ENCODE assay signal across 26 mouse cellular contexts in the genomic region with DNA sequence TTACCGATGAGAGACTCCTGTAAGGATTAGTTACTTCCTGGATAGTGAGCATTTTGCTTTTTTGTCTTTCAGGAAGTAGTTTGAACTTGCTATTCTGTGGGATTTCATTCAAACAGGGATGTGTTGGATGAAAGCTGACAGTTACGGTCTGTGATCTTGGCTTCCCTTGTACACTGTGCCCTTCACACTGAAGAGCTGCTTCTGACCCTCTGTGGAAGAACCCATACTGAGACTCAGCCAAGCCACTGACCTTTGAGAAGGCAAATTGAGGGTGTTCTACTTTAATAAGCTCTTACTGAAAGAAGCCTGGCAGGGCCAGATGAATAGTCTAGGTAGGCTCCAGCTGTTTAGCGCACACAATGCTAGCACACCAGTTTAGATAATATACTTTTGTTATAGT.
DNase-seq lines count a peak whose midpoint lies in the region; ATAC-seq lines count a peak whose summit lies in the region.
"Had no signal": no experiment of that assay in that cellular context is flagged by ENCODE, and none has a peak within 500 bp of the region (broad histone marks: within the 10 kb centered on the region; RNA-seq: fewer than 3 reads in every experiment).

No protein-coding gene starts in this region.

- WGBS in forebrain, embryonic 13.5 days = 40% methylated on average over 3 of the region's 3 CpGs
- 40% methylated on average over 3 of the region's 3 CpGs for WGBS in forebrain, embryonic 12.5 days
- WGBS in midbrain, embryonic 13.5 days = 52% methylated on average over 3 of the region's 3 CpGs
- WGBS in midbrain, embryonic 10.5 days = 77% methylated on average over 3 of the region's 3 CpGs

- no peaks in the 10 kb centered on the region for H3K9me3 ChIP-seq in forebrain, embryonic 13.5 days (replicated peaks)
- no peaks in the 10 kb centered on the region for H3K9me3 ChIP-seq in forebrain, embryonic 12.5 days
- no peaks in the 10 kb centered on the region for H3K9me3 ChIP-seq in midbrain, embryonic 13.5 days
- H3K9me3 ChIP-seq in midbrain, embryonic 10.5 days (replicated peaks) = no peaks in the 10 kb centered on the region
- H3K9me3 ChIP-seq: embryonic facial prominence, embryonic 12.5 days; embryonic facial prominence, embryonic 15.5 days; hindbrain, embryonic 10.5 days; hindbrain, embryonic 13.5 days; intestine, embryonic 15.5 days had no signal

- peak; percentile 86; the same call in 1 of the 2 replicates for ATAC-seq in forebrain, embryonic 13.5 days
- no peak for ATAC-seq in forebrain, embryonic 12.5 days (ENCODE audit: low FRiP score)
- ATAC-seq in midbrain, embryonic 13.5 days = peak; percentile 60; the same call in 1 of the 2 replicates
- ATAC-seq: CD4-positive, CD25-positive, alpha-beta regulatory T cell, adult 4 months; forebrain, postnatal 0 days; hindbrain, embryonic 16.5 days; intestine, embryonic 15.5 days had no signal

- no peak overlapping the region for H3K27ac ChIP-seq in forebrain, embryonic 13.5 days
- no peak overlapping the region for H3K27ac ChIP-seq in forebrain, embryonic 12.5 days
- no peak overlapping the region for H3K27ac ChIP-seq in midbrain, embryonic 13.5 days
- H3K27ac ChIP-seq in midbrain, embryonic 10.5 days (replicated peaks) = no peak overlapping the region
- H3K27ac ChIP-seq: embryonic facial prominence, embryonic 12.5 days; embryonic facial prominence, embryonic 15.5 days; gastrocnemius, adult 2 months; hindbrain, embryonic 10.5 days; hindbrain, embryonic 13.5 days; intestine, embryonic 15.5 days had no signal

- no peaks in the 10 kb centered on the region for H3K4me1 ChIP-seq in forebrain, embryonic 13.5 days
- no peaks in the 10 kb centered on the region for H3K4me1 ChIP-seq in forebrain, embryonic 12.5 days
- no peaks in the 10 kb centered on the region for H3K4me1 ChIP-seq in midbrain, embryonic 13.5 days (replicated peaks)
- no peaks in the 10 kb centered on the region for H3K4me1 ChIP-seq in midbrain, embryonic 10.5 days
- H3K4me1 ChIP-seq: embryonic facial prominence, embryonic 12.5 days; embryonic facial prominence, embryonic 15.5 days; hindbrain, embryonic 10.5 days; hindbrain, embryonic 13.5 days; intestine, embryonic 15.5 days had no signal

- intact Hi-C loops in heart, postnatal 25 days (cut with DNase I) = no loop called here

- no peak overlapping the region for H3K4me3 ChIP-seq in forebrain, embryonic 13.5 days
- H3K4me3 ChIP-seq in forebrain, embryonic 12.5 days (replicated peaks) = no peak overlapping the region
- no peak overlapping the region for H3K4me3 ChIP-seq in midbrain, embryonic 13.5 days (replicated peaks)
- no peak overlapping the region for H3K4me3 ChIP-seq in midbrain, embryonic 10.5 days
- H3K4me3 ChIP-seq: embryonic facial prominence, embryonic 12.5 days; embryonic facial prominence, embryonic 15.5 days; gastrocnemius, adult 2 months; hindbrain, embryonic 10.5 days; hindbrain, embryonic 13.5 days; intestine, embryonic 15.5 days had no signal

- no peak overlapping the region for H3K9ac ChIP-seq in forebrain, embryonic 13.5 days
- no peak overlapping the region for H3K9ac ChIP-seq in forebrain, embryonic 12.5 days
- no peak overlapping the region for H3K9ac ChIP-seq in midbrain, embryonic 13.5 days (replicated peaks)
- H3K9ac ChIP-seq: embryonic facial prominence, embryonic 12.5 days; embryonic facial prominence, embryonic 15.5 days; forebrain, postnatal 0 days; hindbrain, embryonic 13.5 days; intestine, embryonic 15.5 days had no signal

- H3K4me2 ChIP-seq in forebrain, embryonic 13.5 days = no peak overlapping the region
- no peak overlapping the region for H3K4me2 ChIP-seq in forebrain, embryonic 12.5 days
- no peak overlapping the region for H3K4me2 ChIP-seq in midbrain, embryonic 13.5 days (replicated peaks)
- H3K4me2 ChIP-seq: embryonic facial prominence, embryonic 12.5 days; embryonic facial prominence, embryonic 15.5 days; heart, embryonic 11.5 days; hindbrain, embryonic 13.5 days; intestine, embryonic 15.5 days had no signal

- no peaks in the 10 kb centered on the region for H3K36me3 ChIP-seq in forebrain, embryonic 13.5 days (ENCODE audit: poor library complexity, severe bottlenecking)
- no peaks in the 10 kb centered on the region for H3K36me3 ChIP-seq in forebrain, embryonic 12.5 days (replicated peaks)
- H3K36me3 ChIP-seq in midbrain, embryonic 13.5 days = no peaks in the 10 kb centered on the region
- no peaks in the 10 kb centered on the region for H3K36me3 ChIP-seq in midbrain, embryonic 10.5 days
- H3K36me3 ChIP-seq: embryonic facial prominence, embryonic 12.5 days; embryonic facial prominence, embryonic 15.5 days; hindbrain, embryonic 10.5 days; hindbrain, embryonic 13.5 days; intestine, embryonic 15.5 days had no signal

- no peaks in the 10 kb centered on the region for H3K27me3 ChIP-seq in forebrain, embryonic 13.5 days
- H3K27me3 ChIP-seq in forebrain, embryonic 12.5 days = no peaks in the 10 kb centered on the region
- no peaks in the 10 kb centered on the region for H3K27me3 ChIP-seq in midbrain, embryonic 13.5 days
- no peaks in the 10 kb centered on the region for H3K27me3 ChIP-seq in midbrain, embryonic 10.5 days (ENCODE audit: low read depth, poor library complexity, severe bottlenecking)
- H3K27me3 ChIP-seq: embryonic facial prominence, embryonic 12.5 days; embryonic facial prominence, embryonic 15.5 days; hindbrain, embryonic 13.5 days; intestine, embryonic 15.5 days had no signal

- no peak for DNase-seq in midbrain, embryonic 10.5 days (ENCODE audit: low spot score)
- peak; percentile 4 for DNase-seq in retina, embryonic 14.5 days (ENCODE audit: low spot score)
- no peak for DNase-seq in retina, postnatal 1 day
- DNase-seq in heart, postnatal 25 days (ENCODE audit: low spot score) = no peak
- DNase-seq: adrenal gland, adult 2 months; adrenal gland, postnatal 14 days; cerebellum, adult 18-20 months; cerebellum, adult 9-10 months; cerebellum, postnatal 14 days; forebrain, postnatal 0 days; gastrocnemius, adult 2 months; gastrocnemius, postnatal 14 days; heart, adult 11 months; heart, postnatal 36 days; kidney, adult 11 months had no signal
